Mouse (Mus musculus): ENCODE measurements around the gene Mrpl38. TPM values are rescaled to one million over a fixed set of nuclear protein-coding genes. Genes with fewer than 3 reads are reported as not detected.

Gene Mrpl38
- polyA plus RNA-seq, 1 experiment from 2014 or later = 94.8 TPM

- 3% methylated on average over 6 of the region's 6 CpGs for WGBS
- ATAC-seq (ENCODE audit: insufficient read depth, low FRiP score, low read depth) = no peak
- Histone ChIP-seq H3K4me3 (replicated peaks) (peak overlapping the region; percentile 67), H3K9me3 (no peaks in the 10 kb centered on the region), H3K36me3 (peaks cover 5% of the 10 kb centered on the region; the same call in 1 of the 2 replicates), H3K4me2 (peak overlapping the region; percentile 83), H3K27ac (peak overlapping the region; percentile 94), H3K9ac (peak overlapping the region; percentile 63; the same call in 1 of the 2 replicates), H3K4me1 (peaks cover 11% of the 10 kb centered on the region; the same call in 1 of the 2 replicates), H3K27me3 (replicated peaks) (no peaks in the 10 kb centered on the region)
These were observed 28.6 kb upstream of the Mrpl38 start for GRCm38 (mm10) chr11:116167232-116167631.

GRCm38 (mm10) chr11:116163002-116163401 lies 24.3 kb upstream of the Mrpl38 start:
- Histone ChIP-seq H3K27ac (no peak overlapping the region), H3K27me3 (replicated peaks) (no peaks in the 10 kb centered on the region), H3K36me3 (0 out of 2 replicates have a peak, but pooled peaks cover 6% of the 10 kb centered on the region), H3K4me1 (peaks cover 12% of the 10 kb centered on the region), H3K9ac (no peak overlapping the region), H3K4me3 (replicated peaks) (no peak overlapping the region), H3K4me2 (no peak overlapping the region), H3K9me3 (no peaks in the 10 kb centered on the region)
- WGBS = 45% methylated on average over 9 of the region's 9 CpGs
- ATAC-seq (ENCODE audit: insufficient read depth, low FRiP score, low read depth) = no peak

GRCm38 (mm10) chr11:116162146-116162545 lies 23.5 kb upstream of the Mrpl38 start:
- ATAC-seq (ENCODE audit: insufficient read depth, low FRiP score, low read depth) = 0 out of 2 replicates have a peak, but pooled peaks have one; percentile 24
- no peak overlapping the region for H3K9ac ChIP-seq
- H3K4me1 ChIP-seq = peaks cover 12% of the 10 kb centered on the region
- WGBS = 73% methylated on average over 10 of the region's 10 CpGs
- no peak overlapping the region for H3K4me3 ChIP-seq (replicated peaks)
- H3K4me2 ChIP-seq = no peak overlapping the region
- H3K9me3 ChIP-seq = no peaks in the 10 kb centered on the region
- no peaks in the 10 kb centered on the region for H3K27me3 ChIP-seq (replicated peaks)
- H3K36me3 ChIP-seq = peaks cover 6% of the 10 kb centered on the region; the same call in 1 of the 2 replicates
- H3K27ac ChIP-seq = peak overlapping the region; percentile 68

- peaks cover 4% of the 10 kb centered on the region for H3K4me1 ChIP-seq
- H3K4me2 ChIP-seq = no peak overlapping the region; the same call in 1 of the 2 replicates
- no peaks in the 10 kb centered on the region for H3K9me3 ChIP-seq
- 42% methylated on average over 12 of the region's 12 CpGs for WGBS
- no peak overlapping the region for H3K4me3 ChIP-seq (replicated peaks)
- H3K9ac ChIP-seq = no peak overlapping the region
- H3K27me3 ChIP-seq (replicated peaks) = no peaks in the 10 kb centered on the region
- peaks cover 11% of the 10 kb centered on the region; the same call in 1 of the 2 replicates for H3K36me3 ChIP-seq
- 0 out of 2 replicates have a peak, but pooled peaks have one; percentile 27 for ATAC-seq (ENCODE audit: insufficient read depth, low FRiP score, low read depth)
- peak overlapping the region; percentile 68; the same call in 1 of the 2 replicates for H3K27ac ChIP-seq
These were observed 22.6 kb upstream of the Mrpl38 start for GRCm38 (mm10) chr11:116161312-116161711.

GRCm38 (mm10) chr11:116150960-116151359 lies 12.3 kb upstream of the Mrpl38 start:
- Histone ChIP-seq H3K9me3 (no peaks in the 10 kb centered on the region), H3K9ac (no peak overlapping the region), H3K4me3 (replicated peaks) (no peak overlapping the region), H3K27ac (no peak overlapping the region), H3K36me3 (peaks cover 51% of the 10 kb centered on the region), H3K27me3 (replicated peaks) (no peaks in the 10 kb centered on the region), H3K4me1 (no peaks in the 10 kb centered on the region; the same call in 1 of the 2 replicates), H3K4me2 (no peak overlapping the region)
- ATAC-seq (ENCODE audit: insufficient read depth, low FRiP score, low read depth) = peak; percentile 63; the same call in 1 of the 2 replicates
- 91% methylated on average over 2 of the region's 2 CpGs for WGBS

- Histone ChIP-seq H3K27ac (no peak overlapping the region), H3K4me2 (no peak overlapping the region), H3K4me1 (no peaks in the 10 kb centered on the region; the same call in 1 of the 2 replicates), H3K4me3 (replicated peaks) (no peak overlapping the region), H3K9ac (no peak overlapping the region), H3K27me3 (replicated peaks) (no peaks in the 10 kb centered on the region), H3K36me3 (peaks cover 56% of the 10 kb centered on the region), H3K9me3 (no peaks in the 10 kb centered on the region)
- no peak for ATAC-seq (ENCODE audit: insufficient read depth, low FRiP score, low read depth)
- 77% methylated on average over 6 of the region's 6 CpGs for WGBS
These were observed 10.7 kb upstream of the Mrpl38 start for GRCm38 (mm10) chr11:116149341-116149740.

- Histone ChIP-seq H3K27me3 (replicated peaks) (no peaks in the 10 kb centered on the region), H3K4me1 (no peaks in the 10 kb centered on the region; the same call in 1 of the 2 replicates), H3K9ac (no peak overlapping the region), H3K36me3 (peaks cover 59% of the 10 kb centered on the region), H3K4me3 (replicated peaks) (no peak overlapping the region), H3K9me3 (no peaks in the 10 kb centered on the region), H3K27ac (no peak overlapping the region), H3K4me2 (no peak overlapping the region)
- 56% methylated on average over 20 of the region's 20 CpGs for WGBS
- no peak for ATAC-seq (ENCODE audit: insufficient read depth, low FRiP score, low read depth)
These were observed 10.1 kb upstream of the Mrpl38 start for GRCm38 (mm10) chr11:116148761-116149221.

- Histone ChIP-seq H3K9ac (no peak overlapping the region), H3K36me3 (peaks cover 60% of the 10 kb centered on the region), H3K4me1 (no peaks in the 10 kb centered on the region; the same call in 1 of the 2 replicates), H3K4me3 (replicated peaks) (no peak overlapping the region), H3K27me3 (replicated peaks) (no peaks in the 10 kb centered on the region), H3K9me3 (no peaks in the 10 kb centered on the region), H3K4me2 (no peak overlapping the region), H3K27ac (peak overlapping the region; percentile 72; the same call in 1 of the 2 replicates)
- no peak for ATAC-seq (ENCODE audit: insufficient read depth, low FRiP score, low read depth)
- 78% methylated on average over 25 of the region's 25 CpGs for WGBS
These were observed 7.8 kb upstream of the Mrpl38 start for GRCm38 (mm10) chr11:116146294-116146985.

GRCm38 (mm10) chr11:116145481-116146293 lies 7.0 kb upstream of the Mrpl38 start:
- Histone ChIP-seq H3K27me3 (replicated peaks) (no peaks in the 10 kb centered on the region), H3K36me3 (peaks cover 57% of the 10 kb centered on the region), H3K4me1 (no peaks in the 10 kb centered on the region; the same call in 1 of the 2 replicates), H3K27ac (peak overlapping the region; percentile 72), H3K4me2 (no peak overlapping the region), H3K9me3 (no peaks in the 10 kb centered on the region), H3K4me3 (replicated peaks) (no peak overlapping the region), H3K9ac (no peak overlapping the region)
- ATAC-seq (ENCODE audit: insufficient read depth, low FRiP score, low read depth) = no peak
- WGBS = 60% methylated on average over 18 of the region's 18 CpGs

GRCm38 (mm10) chr11:116143468-116143867 lies 4.8 kb upstream of the Mrpl38 start:
- no peak for ATAC-seq (ENCODE audit: insufficient read depth, low FRiP score, low read depth)
- Histone ChIP-seq H3K9me3 (no peaks in the 10 kb centered on the region), H3K4me3 (replicated peaks) (no peak overlapping the region), H3K36me3 (peaks cover 42% of the 10 kb centered on the region), H3K27me3 (replicated peaks) (no peaks in the 10 kb centered on the region), H3K4me1 (peaks cover 6% of the 10 kb centered on the region), H3K27ac (no peak overlapping the region), H3K9ac (no peak overlapping the region), H3K4me2 (no peak overlapping the region)
- 86% methylated on average over 3 of the region's 3 CpGs for WGBS

GRCm38 (mm10) chr11:116142211-116142991 lies 3.7 kb upstream of the Mrpl38 start:
- H3K9ac ChIP-seq = no peak overlapping the region
- WGBS = 68% methylated on average over 10 of the region's 10 CpGs
- ATAC-seq (ENCODE audit: insufficient read depth, low FRiP score, low read depth) = no peak
- H3K27ac ChIP-seq = no peak overlapping the region
- peaks cover 31% of the 10 kb centered on the region for H3K36me3 ChIP-seq
- H3K4me3 ChIP-seq (replicated peaks) = no peak overlapping the region
- no peak overlapping the region for H3K4me2 ChIP-seq
- H3K9me3 ChIP-seq = no peaks in the 10 kb centered on the region
- H3K4me1 ChIP-seq = peaks cover 10% of the 10 kb centered on the region
- H3K27me3 ChIP-seq (replicated peaks) = no peaks in the 10 kb centered on the region
